Mouse (Mus musculus) liver, embryonic 14.5 days (tissue): ENCODE measurements around the gene Bdkrb2.

Experiments
- CTCF ChIP-seq: IDR thresholded peaks from 2 replicates; pipeline ENCODE4 v1.5.1; 2016; ENCODE audit warnings: antibody characterized with exemption, low read depth, control low read depth
- EP300 ChIP-seq: IDR thresholded peaks from 2 replicates; pipeline ENCODE4 v1.6.1; 2016; ENCODE audit warnings: antibody characterized with exemption, low read depth

GRCm38 (mm10) chr12:105622981-105623539, 60.0 kb downstream of the Bdkrb2 start:
- TF ChIP-seq CTCF (no peak), EP300 (no peak)
